Mouse (Mus musculus) ES-E14 (cell line): ENCODE measurements around the gene Acot1. TPM values are rescaled to one million over a fixed set of nuclear protein-coding genes. Genes with fewer than 3 reads are reported as not detected.

ENCODE experiments used
- DNase-seq: peaks from one replicate; pipeline ENCODE4 v3.0.0-alpha.2; 2013; ENCODE audit warnings: low read depth, low spot score
- H3K27ac ChIP-seq: 2 replicates; pipeline ENCODE4 v1.5.1; 2012; ENCODE audit warnings: low read depth, mild to moderate bottlenecking, low read length, moderate library complexity, mixed read lengths; ENCODE audit not compliant: poor library complexity, insufficient read depth, severe bottlenecking
- H3K36me3 ChIP-seq: 2 replicates; pipeline ENCODE4 v1.6.1; 2012; ENCODE audit warnings: mild to moderate bottlenecking, low read length, moderate library complexity, mixed read lengths; ENCODE audit not compliant: control insufficient read depth, poor library complexity, insufficient read depth, severe bottlenecking
- H3K4me1 ChIP-seq, 2 experiments: fragments of 150-350 bp in 1 of 2; sonication (generic) in 1 of 2; 2 replicates each; pipeline ENCODE4 v1.6.1; 2012; ENCODE audit warnings: low read length in 2 of 2, mild to moderate bottlenecking in 1 of 2, mixed read lengths in 1 of 2; ENCODE audit not compliant: control insufficient read depth in 2 of 2, insufficient read depth in 2 of 2, poor library complexity in 1 of 2
- H3K4me3 ChIP-seq, 2 experiments: fragments of 150-350 bp in 1 of 2; sonication (generic) in 1 of 2; 2 replicates each; pipeline ENCODE4 v1.5.1; 2012; ENCODE audit warnings: low read length in 2 of 2, low read depth in 1 of 2, mild to moderate bottlenecking in 1 of 2, mixed read lengths in 1 of 2; ENCODE audit not compliant: insufficient read depth in 1 of 2, poor library complexity in 1 of 2, severe bottlenecking in 1 of 2
- H3K9ac ChIP-seq: 2 replicates; pipeline ENCODE4 v1.6.1; 2012; ENCODE audit warnings: low read depth, mild to moderate bottlenecking, low read length, mixed read lengths; ENCODE audit not compliant: poor library complexity, insufficient read depth, severe bottlenecking
- H3K9me3 ChIP-seq: fragments of 150-350 bp; sonication (generic); 2 replicates; pipeline ENCODE4 v1.6.1; 2012; ENCODE audit warnings: low read depth, mild to moderate bottlenecking, low read length; ENCODE audit not compliant: control insufficient read depth, insufficient read depth
- CHD2 ChIP-seq: IDR thresholded peaks from 2 replicates; pipeline ENCODE4 v1.6.1; 2014; ENCODE audit warnings: mild to moderate bottlenecking, low read depth, low read length, inconsistent platforms
- HCFC1 ChIP-seq: IDR thresholded peaks from 2 replicates; pipeline ENCODE4 v1.6.1; 2012; ENCODE audit warnings: low read length, inconsistent platforms, borderline replicate concordance; ENCODE audit not compliant: insufficient read depth
- MAFK ChIP-seq: IDR thresholded peaks from 2 replicates; pipeline ENCODE4 v1.6.1; 2014; ENCODE audit warnings: mild to moderate bottlenecking, low read depth, low read length, inconsistent platforms; ENCODE audit not compliant: insufficient read depth
- ZC3H11A ChIP-seq: IDR thresholded peaks from 2 replicates; pipeline ENCODE4 v1.6.1; 2012; ENCODE audit warnings: low read depth, mild to moderate bottlenecking, inconsistent platforms, low read length, borderline replicate concordance
- ZNF384 ChIP-seq: IDR thresholded peaks from 2 replicates; pipeline ENCODE4 v1.6.1; 2012; ENCODE audit warnings: low read depth, low read length, inconsistent platforms
- in situ Hi-C, 2 experiments: fragments of 600-800 bp; cut with MboI; formaldehyde crosslinking; loops; one replicate each; pipeline ENCODE4 v1.15.1; 2025; ENCODE audit warnings: low sequenced_read_pairs in 2 of 2, inconsistent platforms in 1 of 2; ENCODE audit not compliant: unreplicated experiment in 2 of 2
- total RNA-seq: library from RNA; depleted of rRNA; stranded (reverse); fragments of 300-350 nt; gene quantifications from 2 replicates; pipeline ENCODE4 v1.2.3, GENCODE M21; 2012

Acot1 gene
- total RNA-seq, 1 experiment: 10.2 TPM

GRCm38 (mm10) chr12:84052609-84053008 is 43.3 kb downstream of the Acot1 start:
- no peak for TF ChIP-seq MAFK
- TF ChIP-seq ZC3H11A: no peak
- no peak for TF ChIP-seq ZNF384
- TF ChIP-seq HCFC1: no peak
- no peak for TF ChIP-seq CHD2
- Histone ChIP-seq H3K9me3 (0 out of 2 replicates have a peak, but pooled peaks cover 1% of the 10 kb centered on the region), H3K4me1 (no peaks in the 10 kb centered on the region), H3K36me3 (no peaks in the 10 kb centered on the region), H3K4me3 (no peak overlapping the region), H3K9ac (no peak overlapping the region), H3K27ac (no peak overlapping the region)
- no peak for DNase-seq
- in situ Hi-C loops: no loop called here

DNA sequence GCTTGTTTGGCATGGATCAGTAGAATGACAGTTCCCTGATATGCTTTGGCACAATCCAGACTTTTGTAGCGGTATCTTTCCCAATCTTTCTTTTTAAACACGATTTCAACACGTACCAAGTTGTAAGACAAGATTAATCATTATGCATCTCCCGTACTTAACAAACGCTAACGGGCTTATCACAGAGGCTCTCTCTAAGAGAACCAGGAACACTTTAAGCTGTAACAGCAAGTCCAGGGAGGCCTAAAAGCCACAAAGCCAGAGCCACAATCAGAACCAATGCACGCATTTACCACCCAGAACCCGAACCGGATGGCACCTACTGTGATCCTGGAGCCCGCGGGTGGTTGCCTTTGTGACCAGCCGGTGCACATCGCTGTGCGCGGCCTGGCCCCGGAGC is 43.9 kb downstream of the Acot1 start:
- H3K9ac ChIP-seq: peak overlapping the region; percentile 23
- H3K27ac ChIP-seq: no peak overlapping the region
- in situ Hi-C loops: no loop called here
- H3K9me3 ChIP-seq: 0 out of 2 replicates have a peak, but pooled peaks cover 1% of the 10 kb centered on the region
- H3K4me1 ChIP-seq: no peaks in the 10 kb centered on the region
- no peaks in the 10 kb centered on the region for H3K36me3 ChIP-seq
- DNase-seq: no peak
- no peak for TF ChIP-seq HCFC1
- no peak for TF ChIP-seq MAFK
- TF ChIP-seq ZC3H11A: no peak
- no peak for TF ChIP-seq CHD2
- TF ChIP-seq ZNF384: no peak
- peak overlapping the region; percentile 56 for H3K4me3 ChIP-seq

- H3K9ac ChIP-seq: peak overlapping the region; percentile 23; the same call in 1 of the 2 replicates
- H3K4me3 ChIP-seq: peak overlapping the region; percentile 56
- no peaks in the 10 kb centered on the region for H3K9me3 ChIP-seq
- H3K36me3 ChIP-seq: no peaks in the 10 kb centered on the region
- no peak for DNase-seq
- H3K27ac ChIP-seq: no peak overlapping the region
- no peaks in the 10 kb centered on the region for H3K4me1 ChIP-seq
- no peak for TF ChIP-seq MAFK
- 0 out of 2 replicates have a peak, but pooled peaks have one; percentile 3 for TF ChIP-seq HCFC1
- in situ Hi-C loops: no loop called here
Observed at GRCm38 (mm10) chr12:84053679-84054391, 44.5 kb downstream of the Acot1 start.

- Histone ChIP-seq H3K4me3 (no peak overlapping the region), H3K27ac (no peak overlapping the region), H3K9ac (no peak overlapping the region), H3K9me3 (no peaks in the 10 kb centered on the region), H3K36me3 (no peaks in the 10 kb centered on the region), H3K4me1 (peaks cover 0 to 2% of the 10 kb centered on the region in 2 experiments; a peak in 1 of 4 replicates)
- DNase-seq: no peak
- in situ Hi-C loops: no loop called here
- TF ChIP-seq CHD2: no peak
- no peak for TF ChIP-seq MAFK
Observed at GRCm38 (mm10) chr12:84060946-84061345, 51.7 kb downstream of the Acot1 start.

DNA sequence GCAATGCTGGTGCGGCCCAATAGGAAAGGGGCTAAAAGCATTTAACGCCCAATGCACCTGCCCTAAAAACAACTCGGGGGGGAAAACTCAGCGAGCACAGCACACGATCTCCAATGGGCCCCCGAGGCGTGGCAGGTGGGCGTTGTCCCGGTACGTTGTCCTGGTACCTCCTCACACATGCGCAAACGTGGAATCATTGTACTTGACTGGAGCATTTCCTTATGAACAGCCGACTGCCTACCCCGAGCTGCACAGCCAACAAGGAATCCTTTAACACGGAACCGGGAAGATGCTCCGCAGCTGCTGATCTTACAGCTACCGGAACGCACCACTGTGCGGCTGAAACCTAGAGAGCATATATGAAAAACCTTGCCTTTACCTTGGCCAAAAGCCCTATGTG is 53.0 kb downstream of the Acot1 start:
- peak overlapping the region in 1 of 2 experiments; percentile 31; a peak in 2 of 4 replicates for H3K4me3 ChIP-seq
- DNase-seq: no peak
- in situ Hi-C loops: no loop called here

More for the DNA sequence above, 53.0 kb downstream of the Acot1 start:
- Histone ChIP-seq H3K27ac (no peak overlapping the region), H3K9me3 (no peaks in the 10 kb centered on the region), H3K9ac (peak overlapping the region; percentile 2; the same call in 1 of the 2 replicates), H3K36me3 (no peaks in the 10 kb centered on the region), H3K4me1 (peaks cover 0 to 2% of the 10 kb centered on the region in 2 experiments; a peak in 1 of 4 replicates)
- TF ChIP-seq ZNF384 (no peak), HCFC1 (no peak), CHD2 (no peak), MAFK (no peak), ZC3H11A (no peak)
